Mouse (Mus musculus) kidney, adult 9 months (tissue): ENCODE data around the gene Epsti1.
A peak's percentile ranks its signal among the peaks of the same experiment; 100 is the strongest.
"Not testable (repeated sequence)": the region's sequence is repeated elsewhere in the genome, so short reads cannot be mapped to it uniquely, and the experiment has no call there.

Experiments used
- DNase-seq: peaks from one replicate; pipeline ENCODE4 v3.0.0; 2022

Gene Epsti1

DNA sequence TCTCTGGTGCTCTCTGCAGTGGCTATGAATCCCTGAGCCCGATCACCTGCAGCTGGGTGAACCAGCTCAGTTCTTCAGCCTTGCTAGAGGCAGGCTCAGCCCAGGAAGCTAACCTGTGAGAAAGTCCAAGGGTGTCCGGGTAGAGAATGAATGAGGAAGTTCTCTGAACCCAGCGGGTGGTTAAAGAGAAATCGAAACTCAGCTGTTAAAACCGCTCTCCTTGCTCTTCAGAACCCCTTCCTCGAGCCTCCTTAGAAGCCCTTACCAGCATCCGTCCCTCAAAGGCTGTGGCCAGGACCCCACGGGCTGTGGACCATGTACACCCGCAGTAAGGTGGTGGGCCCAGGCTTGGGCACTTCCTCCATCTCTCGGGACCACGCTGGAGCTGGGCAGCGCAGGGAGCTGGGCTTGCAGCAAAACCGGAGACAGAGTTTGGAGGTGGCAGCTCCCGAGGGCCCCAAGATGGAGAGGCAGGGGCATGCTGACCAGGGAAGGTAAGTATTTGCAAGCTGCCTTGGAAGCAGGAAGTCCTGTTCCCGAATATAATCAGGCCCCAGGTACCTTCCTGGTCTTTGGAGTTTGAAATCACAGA lies at the start of gene Epsti1:
Gene Epsti1, plus strand, starts transcription at position 69 of the 592 bp plus-strand sequence.
- DNase-seq, result peak; percentile 22

DNA sequence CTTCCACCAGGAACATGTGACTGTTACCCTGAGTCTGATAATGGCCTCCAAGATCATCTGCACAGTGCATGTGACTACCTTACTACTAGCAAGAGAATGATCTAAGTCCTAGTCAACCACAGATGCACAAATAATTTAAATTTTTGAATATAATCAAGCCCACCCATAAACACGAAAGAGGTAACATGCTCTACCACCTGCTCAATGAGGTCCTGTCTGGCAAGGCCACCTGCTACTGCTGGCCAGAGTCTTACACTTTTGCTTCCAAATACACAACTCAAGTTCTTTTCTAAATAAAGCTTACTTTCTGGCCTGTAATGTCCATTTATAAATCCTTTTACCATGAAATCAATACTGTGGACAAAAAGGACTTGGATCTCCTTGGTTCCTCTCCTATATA lies 44.1 kb upstream of the Epsti1 start:
- DNase-seq, result no peak

- DNase-seq, result no peak
These were observed 43.0 kb upstream of the Epsti1 start for GRCm38 (mm10) chr14:77860841-77861560.

DNA sequence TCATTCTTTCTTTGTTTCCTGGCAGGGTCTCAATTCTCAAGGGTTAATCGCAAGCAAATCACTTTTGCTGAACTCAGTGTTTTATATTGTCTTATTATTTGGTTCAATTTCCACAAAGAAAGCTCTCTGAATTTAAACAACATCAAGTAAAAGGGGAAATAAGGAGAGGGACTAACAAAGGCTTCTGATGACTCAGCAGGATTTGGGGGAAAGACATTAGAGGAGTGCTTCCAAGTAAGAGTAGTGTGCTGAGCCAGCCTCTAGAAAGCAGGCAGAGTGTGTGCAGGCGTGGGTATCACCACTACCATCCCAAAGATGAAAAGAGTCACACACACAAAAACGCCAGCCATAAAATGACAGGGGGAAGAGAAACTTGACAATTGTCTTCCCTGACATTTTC lies 40.0 kb upstream of the Epsti1 start:
- no peak for DNase-seq

- no peak for DNase-seq
These were observed 39.5 kb upstream of the Epsti1 start for GRCm38 (mm10) chr14:77864510-77864909.

GRCm38 (mm10) chr14:77867601-77868000 lies 36.4 kb upstream of the Epsti1 start:
- no peak for DNase-seq

DNA sequence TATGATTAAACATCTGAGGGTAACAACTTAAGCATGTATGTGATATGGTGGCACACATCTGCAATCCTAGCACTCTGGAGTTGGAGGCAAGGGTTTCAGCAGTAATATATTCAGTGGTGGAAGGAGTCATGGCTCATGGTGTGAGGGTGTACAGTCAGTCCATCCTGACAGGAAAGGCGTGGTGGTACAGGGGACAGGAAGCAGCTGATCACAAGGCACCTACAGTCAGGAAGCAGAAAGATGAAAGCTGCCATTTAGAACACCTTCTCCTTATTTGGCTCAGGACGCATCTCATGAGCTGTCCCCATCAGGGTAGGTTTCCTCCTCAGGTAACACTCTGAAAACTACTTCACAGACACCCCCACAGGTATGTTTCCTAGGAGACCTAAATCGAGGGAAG lies 33.1 kb upstream of the Epsti1 start:
- no peak for DNase-seq

DNA sequence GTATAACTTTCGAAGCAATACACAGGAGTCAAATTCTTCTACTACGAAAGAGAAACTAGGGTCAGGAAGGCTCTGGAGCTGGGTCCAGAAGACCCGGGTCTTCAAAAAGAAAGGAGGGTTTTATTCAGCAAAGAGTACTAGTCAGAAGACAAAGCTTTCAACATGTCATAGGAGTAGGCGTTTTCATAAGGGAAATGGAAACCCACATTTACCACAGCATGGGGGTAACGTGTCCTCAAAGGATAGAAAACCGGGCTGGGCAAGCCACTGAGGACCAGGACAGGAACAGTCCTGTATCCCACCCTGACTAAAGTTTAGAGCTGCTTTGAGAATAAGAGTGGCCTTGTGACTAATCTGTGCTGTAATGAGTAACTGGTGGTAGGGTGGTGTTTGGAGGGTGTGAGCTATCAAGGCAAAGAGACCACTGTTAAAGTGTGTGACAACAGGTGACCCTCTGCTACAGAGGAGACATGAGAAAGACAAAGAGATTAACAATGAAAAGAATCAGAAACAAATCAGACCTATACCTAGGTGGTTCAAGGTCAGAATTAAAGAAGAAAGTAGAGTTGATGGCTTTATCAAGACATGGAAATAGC lies 32.6 kb upstream of the Epsti1 start:
- DNase-seq, result no peak

- peak; percentile 91 for DNase-seq
These were observed 29.5 kb upstream of the Epsti1 start, which contains the start of gene Dnajc15 for GRCm38 (mm10) chr14:77874304-77875241. Dnajc15 (minus strand) TSS chr14:77875125.

- no peak for DNase-seq
These were observed 27.8 kb upstream of the Epsti1 start for GRCm38 (mm10) chr14:77876199-77876598.

DNA sequence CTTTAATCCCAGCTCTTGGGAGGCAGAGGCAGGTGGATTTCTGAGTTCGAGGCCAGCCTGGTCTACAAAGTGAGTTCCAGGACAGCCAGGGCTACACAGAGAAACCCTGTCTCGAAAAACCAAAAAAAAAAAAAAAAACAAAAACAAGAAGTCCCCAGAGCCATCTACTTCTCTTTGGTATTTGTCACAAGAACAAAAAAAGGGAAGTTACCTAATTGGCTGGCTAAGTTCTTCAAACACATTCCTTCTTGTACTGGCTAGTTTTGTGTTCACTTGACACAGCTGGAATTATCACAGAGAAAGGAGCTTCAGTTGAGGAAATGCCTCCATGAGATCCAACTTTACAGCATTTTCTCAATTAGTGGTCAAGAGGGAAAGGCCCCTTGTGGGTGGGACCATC lies 26.2 kb upstream of the Epsti1 start:
- not testable (repeated sequence) for DNase-seq

- no peak for DNase-seq
These were observed 22.0 kb upstream of the Epsti1 start for GRCm38 (mm10) chr14:77881998-77882397.

GRCm38 (mm10) chr14:77882669-77883068 lies 21.4 kb upstream of the Epsti1 start:
- no peak for DNase-seq

DNA sequence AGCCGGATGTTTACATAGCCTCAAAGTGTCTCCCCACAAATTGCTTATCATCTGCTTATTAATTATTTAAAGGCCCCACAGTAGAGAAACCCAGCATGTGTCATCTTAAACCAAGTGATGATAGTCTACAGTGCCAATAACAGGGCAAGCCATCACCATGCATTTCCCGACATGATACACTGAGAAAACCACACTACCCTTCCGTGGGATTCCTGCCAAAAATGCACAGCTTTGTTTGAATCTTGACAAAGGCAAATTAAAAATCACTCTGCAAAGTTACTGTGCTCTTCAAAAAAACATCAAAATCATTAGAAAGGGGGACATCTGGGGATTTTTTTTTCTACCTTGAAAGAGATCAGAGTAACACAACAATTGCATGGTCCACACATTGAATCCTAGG lies 17.7 kb upstream of the Epsti1 start:
- DNase-seq, result no peak

DNA sequence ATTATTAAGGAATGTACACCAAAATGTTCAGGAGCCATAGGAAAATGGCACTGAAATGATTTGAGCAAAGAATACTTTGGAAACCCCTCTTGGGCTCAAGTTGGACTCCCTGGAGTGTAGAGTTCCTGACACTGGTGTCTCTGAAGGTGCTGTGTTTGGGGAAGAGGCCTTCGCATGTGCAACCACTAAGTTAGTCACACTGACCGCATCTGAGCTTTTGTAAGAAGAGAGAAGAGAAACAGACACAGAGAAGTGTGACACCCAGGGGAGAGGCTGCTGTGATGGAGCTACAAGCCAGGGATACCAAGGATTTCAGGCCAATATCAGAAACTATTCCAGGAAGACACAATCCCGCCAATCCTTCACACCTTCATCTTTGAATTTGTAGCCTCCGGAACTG lies 17.1 kb upstream of the Epsti1 start:
- no peak for DNase-seq

DNA sequence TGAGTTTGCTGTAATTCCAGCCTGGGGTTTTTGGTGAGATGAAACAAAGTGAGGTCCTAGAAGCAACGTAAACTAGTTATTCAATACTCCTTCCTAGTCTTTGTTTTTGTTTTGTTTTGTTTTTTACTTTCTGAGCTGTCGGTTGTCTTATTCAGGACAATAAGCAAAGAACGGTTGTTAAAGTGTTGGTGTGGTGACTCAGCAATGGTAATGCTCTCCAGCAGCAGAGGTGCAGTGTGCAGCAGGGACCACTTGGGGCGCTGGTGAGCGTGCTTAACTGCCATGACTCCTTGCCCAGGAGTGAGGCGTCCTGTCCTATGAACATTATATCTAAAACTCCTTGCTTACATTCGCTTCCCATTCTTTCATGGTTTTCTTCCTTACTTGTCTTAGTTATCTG lies 14.1 kb upstream of the Epsti1 start:
- DNase-seq, result no peak

DNA sequence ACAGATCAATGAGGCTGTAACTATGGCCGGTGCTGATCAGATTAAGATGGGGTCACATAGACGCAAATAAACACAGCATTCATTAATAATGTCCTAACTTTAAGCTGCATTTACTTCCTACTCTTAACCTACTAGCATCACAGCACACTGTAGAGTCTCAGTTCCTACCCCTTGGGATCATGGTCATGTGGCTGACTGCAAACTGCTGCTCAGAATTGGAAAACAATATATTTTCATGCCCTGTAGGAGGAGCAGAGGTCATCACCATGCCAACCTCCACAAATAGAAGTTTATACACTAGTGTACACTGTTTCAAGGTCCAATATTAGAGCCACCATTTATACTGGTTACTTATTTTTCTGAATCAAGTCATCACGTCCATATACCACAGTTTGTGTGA lies 8.1 kb upstream of the Epsti1 start:
- no peak for DNase-seq

- no peak for DNase-seq
These were observed 1.5 kb upstream of the Epsti1 start for GRCm38 (mm10) chr14:77902541-77902940.

DNA sequence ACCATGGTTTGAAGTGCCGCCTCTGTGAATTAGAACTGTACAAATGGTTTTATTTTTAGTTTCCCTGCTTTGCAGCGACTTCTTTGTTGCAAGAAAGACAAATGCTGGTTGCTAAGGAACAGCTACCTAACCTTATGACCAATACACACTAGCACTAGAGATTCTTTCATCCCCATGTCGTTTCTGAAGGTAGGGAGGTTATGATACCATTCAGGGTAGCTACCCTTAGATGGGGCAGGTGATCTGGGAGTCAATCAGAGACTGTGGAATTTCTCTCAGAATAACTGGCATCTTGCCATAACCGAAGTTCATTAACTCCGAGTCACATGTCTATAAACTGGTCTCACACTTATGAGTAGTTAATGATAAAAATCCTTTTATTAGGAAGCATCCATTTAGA lies 1.4 kb downstream of the Epsti1 start:
- DNase-seq, result no peak

- DNase-seq, result no peak
These were observed 2.5 kb downstream of the Epsti1 start for GRCm38 (mm10) chr14:77906586-77906985.

- DNase-seq, result no peak
These were observed 11.7 kb downstream of the Epsti1 start for GRCm38 (mm10) chr14:77915776-77916175.

DNA sequence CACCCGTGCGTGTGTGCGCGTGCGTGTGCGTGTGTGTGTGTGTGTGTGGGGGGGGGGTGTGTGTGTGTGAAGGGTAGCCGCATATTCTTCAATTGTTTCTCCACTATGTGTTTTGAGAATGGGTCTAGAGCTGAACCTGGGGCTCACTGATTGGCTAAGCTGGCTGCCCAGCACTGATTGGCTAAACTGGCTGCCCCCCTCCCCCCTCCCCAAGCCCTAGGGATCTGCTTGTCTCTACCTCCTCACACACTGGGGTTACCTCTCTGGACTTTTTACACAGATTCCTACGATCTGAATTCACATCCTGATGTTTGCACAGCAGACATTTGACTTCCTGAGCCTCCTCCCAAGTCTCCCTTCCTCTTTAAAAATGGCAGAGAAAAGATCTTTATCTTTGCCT lies 17.6 kb downstream of the Epsti1 start:
- DNase-seq, result no peak
